Mouse (Mus musculus) brown adipose tissue, adult 24 weeks (tissue): ENCODE measurements around the gene Fn1. TPM values are rescaled to one million over a fixed set of nuclear protein-coding genes. Genes with fewer than 3 reads are reported as not detected.

Experiments used
- H3K27ac ChIP-seq: fragments of 200-500 bp; replicated peaks from 2 replicates; pipeline ENCODE4 v1.5.1; 2012; ENCODE audit warnings: low read depth, mild to moderate bottlenecking, low read length
- H3K4me1 ChIP-seq: fragments of 200-500 bp; 2 replicates; pipeline ENCODE4 v1.6.1; 2012; ENCODE audit warnings: low read length, mixed read lengths; ENCODE audit not compliant: control insufficient read depth, insufficient read depth, insufficient read length
- H3K4me3 ChIP-seq: fragments of 200-500 bp; 2 replicates; pipeline ENCODE4 v1.5.1; 2012; ENCODE audit warnings: low read depth, mild to moderate bottlenecking, low read length, moderate library complexity; ENCODE audit not compliant: insufficient read depth
- polyA plus RNA-seq: library from polyadenylated mRNA; stranded (reverse); fragments of >200 nt; gene quantifications from 2 replicates; pipeline ENCODE4 v1.2.4, GENCODE M21; 2012; ENCODE audit not compliant: missing spikeins, insufficient read depth, insufficient read length

The Fn1 gene
- polyA plus RNA-seq, 1 experiment = 33.3 TPM

- Histone ChIP-seq H3K4me3 (peak within 1 kb of the TSS; percentile 66), H3K4me1 (0 out of 2 replicates have a peak, but pooled peaks cover 2% of the 10 kb centered on the region), H3K27ac (no peak within 1 kb of the TSS)
These were observed 96.0 kb downstream of the Fn1 start, which contains the start of gene Atic for GRCm38 (mm10) chr1:71556688-71557612. TSS of gene Atic (plus strand) at chr1:71557150.

GRCm38 (mm10) chr1:71550626-71551195 lies 102.3 kb downstream of the Fn1 start:
- Histone ChIP-seq H3K4me1 (no peaks in the 10 kb centered on the region), H3K27ac (no peak overlapping the region), H3K4me3 (no peak overlapping the region)

GRCm38 (mm10) chr1:71540437-71540836 lies 112.6 kb downstream of the Fn1 start:
- no peak overlapping the region for H3K27ac ChIP-seq

GRCm38 (mm10) chr1:71539641-71540040 lies 113.4 kb downstream of the Fn1 start:
- Histone ChIP-seq H3K4me3 (no peak overlapping the region), H3K4me1 (no peaks in the 10 kb centered on the region; the same call in 1 of the 2 replicates), H3K27ac (no peak overlapping the region)

More at GRCm38 (mm10) chr1:71540437-71540836, 112.6 kb downstream of the Fn1 start:
- Histone ChIP-seq H3K4me3 (no peak overlapping the region), H3K4me1 (no peaks in the 10 kb centered on the region; the same call in 1 of the 2 replicates)

Other genes starting within 250 kb of the Fn1 start
- gene Abca12, start 238.3 kb downstream of the Fn1 start, polyA plus RNA-seq = not detected in 2 replicates
- gene Atic, start 96.0 kb downstream of the Fn1 start, polyA plus RNA-seq = 17.6 and 19.8 TPM in 2 replicates